Mouse (Mus musculus) lung, adult 2 months (tissue): ENCODE measurements around the gene Jag1.

ENCODE experiments used
- CTCF ChIP-seq: fragments of 200-500 bp; IDR thresholded peaks from 2 replicates; pipeline ENCODE4 v1.5.1; 2011; ENCODE audit warnings: mild to moderate bottlenecking, low read length, control low read depth; ENCODE audit not compliant: insufficient read depth
- POLR2A ChIP-seq: fragments of 200-500 bp; IDR thresholded peaks from 2 replicates; pipeline ENCODE4 v1.6.1; 2011; ENCODE audit warnings: low read depth, mild to moderate bottlenecking, control low read depth, low read length, borderline replicate concordance; ENCODE audit errors: extremely low read depth

DNA sequence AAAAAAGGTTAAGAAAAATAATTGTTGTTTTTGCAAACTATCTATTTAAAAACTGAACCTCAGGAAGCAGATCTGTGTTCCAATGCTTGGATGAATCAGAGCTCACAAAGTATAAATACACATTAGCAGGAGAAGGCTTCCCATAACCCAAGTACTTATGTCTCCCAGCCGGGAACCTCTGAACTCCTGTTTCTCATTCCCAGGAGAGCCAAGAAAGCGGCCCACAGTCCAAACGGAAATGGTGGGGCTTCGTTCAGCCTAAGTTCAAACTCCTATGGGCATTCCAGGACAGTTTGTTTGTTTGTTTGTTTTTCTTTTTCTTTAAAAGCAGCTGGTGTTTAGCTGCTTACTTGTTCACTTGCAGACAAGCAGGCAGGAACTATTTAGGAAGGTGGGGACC, 37.7 kb downstream of the Jag1 start:
- TF ChIP-seq CTCF (no peak), POLR2A (no peak)
